Mouse (Mus musculus): Measurements from ENCODE around the gene Trim67. TPM values are rescaled to one million over a fixed set of nuclear protein-coding genes. Genes with fewer than 3 reads are reported as not detected.
"Not testable (repeated sequence)": the region's sequence is repeated elsewhere in the genome, so short reads cannot be mapped to it uniquely, and the experiment has no call there.

Trim67 gene
- polyA plus RNA-seq, 1 experiment from 2014 or later = 21.1 TPM

DNA sequence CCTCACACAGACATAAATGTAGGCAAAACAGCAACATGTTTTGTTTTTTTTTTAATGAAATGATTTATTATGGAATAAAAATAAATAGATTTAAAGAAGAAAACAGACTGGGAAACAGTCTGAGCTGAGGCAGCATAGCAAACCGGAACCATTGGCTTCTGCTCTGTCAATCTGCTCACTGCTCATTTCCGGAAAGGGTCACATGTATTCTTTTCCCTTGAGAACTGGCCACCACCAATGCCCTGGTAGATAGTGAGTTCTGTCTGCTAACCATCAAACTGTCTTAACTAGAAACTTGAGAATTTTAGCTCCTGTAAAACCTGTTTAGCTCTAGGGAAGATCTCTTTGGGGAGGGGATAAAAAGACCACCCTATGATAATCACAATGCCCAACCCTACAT is 44.0 kb downstream of the Trim67 start:
- H3K4me1 ChIP-seq (replicated peaks) = peaks cover 4% of the 10 kb centered on the region; the same call in 1 of the 2 replicates
- no peaks in the 10 kb centered on the region for H3K9me3 ChIP-seq
- no peak overlapping the region for H3K4me3 ChIP-seq
- no peaks in the 10 kb centered on the region for H3K27me3 ChIP-seq
- no peak overlapping the region for H3K4me2 ChIP-seq
- 92% methylated on average over 2 of the region's 2 CpGs for WGBS
- no peak overlapping the region for H3K9ac ChIP-seq
- no peak overlapping the region for H3K27ac ChIP-seq (replicated peaks)
- ATAC-seq (ENCODE audit: low read depth) = no peak
- H3K36me3 ChIP-seq = peaks cover 46% of the 10 kb centered on the region

DNA sequence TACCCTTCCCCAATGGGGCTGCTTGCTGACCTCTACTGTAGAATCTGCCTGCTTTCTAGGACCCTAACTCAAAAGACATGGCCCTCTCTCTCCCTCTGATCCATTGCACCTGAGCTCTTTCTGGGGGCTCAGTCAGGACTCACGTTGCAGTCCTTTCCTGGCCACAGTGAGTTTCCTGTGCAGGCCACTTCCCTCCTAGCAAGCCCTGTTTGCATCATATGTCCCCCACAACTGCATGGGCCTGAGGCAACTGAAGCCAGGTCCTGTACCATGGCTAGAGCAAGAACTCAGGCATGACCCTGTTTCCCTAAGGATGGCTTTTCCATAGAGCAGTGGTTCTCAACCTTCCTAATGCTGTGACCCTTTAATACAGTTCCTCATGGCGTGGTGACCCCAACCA is 45.1 kb downstream of the Trim67 start:
- Histone ChIP-seq H3K4me1 (replicated peaks) (peaks cover 4% of the 10 kb centered on the region; the same call in 1 of the 2 replicates), H3K27ac (replicated peaks) (no peak overlapping the region)
- no peak for ATAC-seq (ENCODE audit: low read depth)

DNA sequence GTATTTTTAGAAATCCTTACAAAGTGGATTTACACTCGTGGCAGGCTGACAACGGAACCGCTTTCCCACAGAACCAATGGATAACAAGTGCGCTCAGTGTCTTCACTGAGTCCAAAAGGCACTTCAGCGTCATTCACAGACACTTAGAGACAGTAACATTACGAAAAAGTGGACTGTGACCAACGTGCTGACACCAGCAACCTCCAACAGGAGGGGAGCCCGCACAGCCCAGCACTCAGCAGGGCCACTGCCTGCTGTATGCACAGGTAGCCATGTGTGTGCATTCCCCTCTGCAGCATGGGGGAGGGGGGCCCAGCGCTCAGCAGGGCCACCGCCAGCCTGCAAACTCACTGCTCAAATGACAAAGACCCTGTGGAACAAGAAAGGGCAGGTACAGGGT is 46.5 kb downstream of the Trim67 start:
- Histone ChIP-seq H3K4me1 (replicated peaks) (no peaks in the 10 kb centered on the region), H3K9ac (no peak overlapping the region), H3K4me3 (no peak overlapping the region), H3K27ac (replicated peaks) (no peak overlapping the region), H3K36me3 (peaks cover 46% of the 10 kb centered on the region), H3K27me3 (no peaks in the 10 kb centered on the region), H3K9me3 (no peaks in the 10 kb centered on the region), H3K4me2 (no peak overlapping the region)
- 97% methylated on average over 10 of the region's 10 CpGs for WGBS
- no peak for ATAC-seq (ENCODE audit: low read depth)

More for the DNA sequence above, 45.1 kb downstream of the Trim67 start:
- 89% methylated on average over 2 of the region's 2 CpGs for WGBS
- H3K27me3 ChIP-seq = no peaks in the 10 kb centered on the region
- peaks cover 46% of the 10 kb centered on the region for H3K36me3 ChIP-seq
- no peaks in the 10 kb centered on the region for H3K9me3 ChIP-seq
- H3K4me3 ChIP-seq = no peak overlapping the region
- H3K9ac ChIP-seq = no peak overlapping the region
- H3K4me2 ChIP-seq = no peak overlapping the region

DNA sequence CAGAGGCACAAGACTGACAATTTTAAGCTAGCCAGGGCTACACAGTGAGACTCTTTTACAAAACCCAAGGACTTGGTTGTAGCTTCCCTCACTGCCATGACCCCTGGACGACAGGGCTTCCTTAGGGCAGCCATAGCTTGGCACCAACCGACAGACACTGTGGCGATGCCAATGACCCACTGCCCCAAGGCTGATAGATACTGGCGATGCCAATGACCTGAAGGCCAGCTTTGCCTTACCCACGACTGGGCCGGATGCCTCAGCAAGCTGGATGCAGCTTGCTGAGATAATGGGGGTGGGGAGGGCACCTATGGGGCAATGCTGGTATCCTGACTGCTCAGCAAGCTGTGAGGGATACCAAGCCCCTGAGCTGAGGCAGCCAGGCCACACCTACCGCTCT is 48.0 kb downstream of the Trim67 start:
- 95% methylated on average over 7 of the region's 7 CpGs for WGBS
- Histone ChIP-seq H3K27ac (replicated peaks) (no peak overlapping the region), H3K9me3 (no peaks in the 10 kb centered on the region), H3K9ac (no peak overlapping the region), H3K4me3 (no peak overlapping the region), H3K4me1 (replicated peaks) (no peaks in the 10 kb centered on the region), H3K27me3 (no peaks in the 10 kb centered on the region), H3K4me2 (no peak overlapping the region), H3K36me3 (peaks cover 48% of the 10 kb centered on the region)
- no peak for ATAC-seq (ENCODE audit: low read depth)

DNA sequence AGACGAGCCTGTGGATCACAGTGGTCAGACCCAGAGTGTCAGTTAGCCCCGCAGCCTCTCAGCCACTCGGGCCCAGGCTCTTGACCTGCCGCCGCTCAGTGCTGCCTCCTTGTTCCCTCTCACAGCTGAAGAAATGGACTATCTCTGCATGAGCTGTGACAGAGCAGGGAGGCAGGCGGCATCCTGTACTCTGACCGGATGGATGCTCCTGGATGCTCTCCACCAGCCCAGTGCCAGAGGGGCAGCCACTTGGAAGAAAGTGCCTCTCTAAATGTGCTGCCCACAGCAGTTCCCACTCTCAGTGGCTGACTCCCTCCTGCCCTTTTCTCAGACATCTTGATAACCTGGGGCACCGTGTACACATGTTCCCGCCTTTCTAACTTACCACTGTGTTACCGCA is 48.9 kb downstream of the Trim67 start:
- Histone ChIP-seq H3K4me1 (replicated peaks) (no peaks in the 10 kb centered on the region), H3K4me2 (no peak overlapping the region), H3K27ac (replicated peaks) (no peak overlapping the region), H3K4me3 (no peak overlapping the region), H3K36me3 (peaks cover 48% of the 10 kb centered on the region), H3K9me3 (no peaks in the 10 kb centered on the region), H3K27me3 (no peaks in the 10 kb centered on the region), H3K9ac (no peak overlapping the region)
- no peak for ATAC-seq (ENCODE audit: low read depth)
- 91% methylated on average over 10 of the region's 10 CpGs for WGBS

DNA sequence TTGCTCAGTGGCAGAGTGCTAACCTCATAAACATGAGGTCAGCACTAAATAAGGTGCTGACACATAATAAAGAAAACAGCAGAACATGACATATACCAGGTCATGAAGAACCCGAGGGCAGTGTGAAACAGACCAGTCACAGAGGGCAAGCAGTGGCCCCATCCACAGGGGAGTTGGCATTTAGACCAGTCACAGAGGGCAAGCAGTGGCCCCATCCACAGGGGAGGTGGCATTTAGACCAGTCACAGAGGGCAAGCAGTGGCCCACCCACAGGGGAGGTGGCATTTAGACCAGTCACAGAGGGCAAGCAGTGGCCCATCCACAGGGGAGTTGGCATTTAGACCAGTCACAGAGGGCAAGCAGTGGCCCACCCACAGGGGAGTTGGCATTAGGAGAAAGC is 50.0 kb downstream of the Trim67 start:
- H3K4me1 ChIP-seq (replicated peaks); H3K4me2 ChIP-seq; H3K9me3 ChIP-seq; H3K4me3 ChIP-seq; H3K9ac ChIP-seq; H3K27me3 ChIP-seq; H3K27ac ChIP-seq (replicated peaks); ATAC-seq (ENCODE audit: low read depth): not testable (repeated sequence)
- WGBS = 80% methylated on average over 1 of the region's 1 CpGs
- peaks cover 41% of the 10 kb centered on the region for H3K36me3 ChIP-seq

DNA sequence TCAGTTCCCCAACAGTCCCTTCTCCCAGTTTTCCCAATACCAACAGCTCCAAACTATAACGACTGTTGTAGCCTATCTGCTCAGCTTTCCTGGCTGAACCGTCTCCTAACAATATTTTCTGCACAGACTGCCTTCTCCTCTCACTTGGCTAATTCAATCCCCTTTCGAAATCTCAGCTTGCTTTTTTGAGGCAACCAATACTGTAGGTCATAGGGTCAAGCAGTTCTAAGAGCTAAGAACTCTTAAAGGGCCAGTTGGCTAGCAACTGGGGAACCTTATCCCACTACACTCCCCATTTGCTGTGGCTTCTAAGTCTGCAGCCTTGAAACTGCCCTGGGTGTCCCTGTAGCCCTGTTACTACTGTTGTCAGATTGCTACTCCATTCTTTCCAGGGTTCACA is 52.2 kb downstream of the Trim67 start:
- no peaks in the 10 kb centered on the region for H3K9me3 ChIP-seq
- no peak overlapping the region for H3K27ac ChIP-seq (replicated peaks)
- H3K36me3 ChIP-seq = peaks cover 20% of the 10 kb centered on the region
- H3K4me3 ChIP-seq = no peak overlapping the region
- H3K4me1 ChIP-seq (replicated peaks) = no peaks in the 10 kb centered on the region
- no peak overlapping the region for H3K4me2 ChIP-seq
- no peak overlapping the region for H3K9ac ChIP-seq
- WGBS = 77% methylated on average over 3 of the region's 3 CpGs
- H3K27me3 ChIP-seq = no peaks in the 10 kb centered on the region
- ATAC-seq (ENCODE audit: low read depth) = no peak

DNA sequence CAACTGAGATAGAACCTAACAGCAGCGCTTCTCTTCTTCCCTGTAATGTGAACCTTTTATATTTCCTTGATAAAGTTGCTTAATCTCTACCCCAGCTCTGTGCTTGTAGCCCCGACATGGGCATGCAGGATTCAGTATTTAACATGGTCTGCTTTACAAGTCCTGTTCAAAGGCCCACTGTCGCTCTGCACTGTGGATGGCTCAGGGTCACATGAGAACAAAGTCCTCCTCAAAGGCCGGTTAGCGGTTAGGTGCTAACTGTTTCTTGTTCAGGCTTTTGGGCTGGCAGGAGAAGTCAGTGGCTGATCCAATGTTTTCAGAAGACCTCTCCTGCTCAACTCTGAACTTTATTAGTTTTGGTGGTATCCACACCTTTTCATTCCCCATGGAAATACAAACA is 52.7 kb downstream of the Trim67 start:
- ATAC-seq (ENCODE audit: low read depth) = no peak
- 85% methylated on average over 5 of the region's 5 CpGs for WGBS

DNA sequence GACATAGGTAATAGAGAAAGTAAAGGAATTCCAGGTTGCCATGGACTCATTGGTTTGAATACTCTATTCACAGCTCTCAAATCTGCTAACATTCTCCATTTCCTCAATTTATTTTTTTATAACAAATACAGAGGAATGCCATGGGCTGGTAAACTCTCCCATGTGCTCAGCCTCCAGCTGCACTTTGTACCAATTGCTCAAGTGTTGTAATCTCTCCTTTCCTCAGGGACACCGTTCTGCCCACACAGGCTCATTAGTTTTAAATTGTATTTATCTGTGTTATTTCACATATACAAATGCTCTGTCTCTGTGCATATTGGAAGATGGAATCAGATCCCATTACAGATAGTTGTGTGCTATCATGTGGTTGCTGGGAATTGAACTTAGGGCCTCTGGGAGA is 60.6 kb downstream of the Trim67 start:
- no peak overlapping the region for H3K9ac ChIP-seq
- H3K4me3 ChIP-seq = no peak overlapping the region
- peaks cover 20% of the 10 kb centered on the region for H3K9me3 ChIP-seq
- H3K36me3 ChIP-seq = peaks cover 61% of the 10 kb centered on the region
- ATAC-seq (ENCODE audit: low read depth) = no peak
- no peaks in the 10 kb centered on the region for H3K27me3 ChIP-seq
- H3K4me2 ChIP-seq = no peak overlapping the region
- no peaks in the 10 kb centered on the region for H3K4me1 ChIP-seq (replicated peaks)
- 91% methylated on average over 1 of the region's 1 CpGs for WGBS
- no peak overlapping the region for H3K27ac ChIP-seq (replicated peaks)

More for the DNA sequence above, 52.7 kb downstream of the Trim67 start:
- Histone ChIP-seq H3K9ac (no peak overlapping the region), H3K9me3 (no peaks in the 10 kb centered on the region), H3K4me2 (no peak overlapping the region), H3K4me3 (no peak overlapping the region), H3K36me3 (peaks cover 16% of the 10 kb centered on the region), H3K27ac (replicated peaks) (no peak overlapping the region), H3K27me3 (no peaks in the 10 kb centered on the region), H3K4me1 (replicated peaks) (no peaks in the 10 kb centered on the region)

DNA sequence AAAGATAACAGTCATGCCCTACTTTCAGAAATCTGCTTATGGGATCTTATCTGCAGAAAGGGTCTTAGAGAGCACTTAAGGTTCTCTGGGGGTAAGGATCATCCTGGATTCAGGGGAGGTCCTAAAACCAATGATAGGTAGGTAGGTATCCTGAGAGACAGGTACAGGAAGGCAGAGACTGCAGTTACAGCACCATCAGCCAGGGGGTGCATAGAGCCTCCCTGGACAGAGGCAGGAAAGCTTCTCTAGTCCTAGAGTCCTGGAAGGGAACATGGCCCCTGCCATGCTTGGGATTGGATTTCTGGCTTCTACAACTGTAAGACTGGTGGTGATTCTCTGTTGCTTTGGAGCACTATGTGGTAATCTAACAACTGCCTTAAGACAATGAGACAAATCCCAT is 66.6 kb downstream of the Trim67 start:
- peaks cover 20% of the 10 kb centered on the region for H3K4me1 ChIP-seq (replicated peaks)
- no peak overlapping the region for H3K4me2 ChIP-seq
- H3K9ac ChIP-seq = no peak overlapping the region
- H3K36me3 ChIP-seq = peaks cover 63% of the 10 kb centered on the region
- H3K27me3 ChIP-seq = no peaks in the 10 kb centered on the region
- no peak overlapping the region for H3K27ac ChIP-seq (replicated peaks)
- no peak overlapping the region for H3K4me3 ChIP-seq
- ATAC-seq (ENCODE audit: low read depth) = no peak
- H3K9me3 ChIP-seq = peaks cover 5% of the 10 kb centered on the region

DNA sequence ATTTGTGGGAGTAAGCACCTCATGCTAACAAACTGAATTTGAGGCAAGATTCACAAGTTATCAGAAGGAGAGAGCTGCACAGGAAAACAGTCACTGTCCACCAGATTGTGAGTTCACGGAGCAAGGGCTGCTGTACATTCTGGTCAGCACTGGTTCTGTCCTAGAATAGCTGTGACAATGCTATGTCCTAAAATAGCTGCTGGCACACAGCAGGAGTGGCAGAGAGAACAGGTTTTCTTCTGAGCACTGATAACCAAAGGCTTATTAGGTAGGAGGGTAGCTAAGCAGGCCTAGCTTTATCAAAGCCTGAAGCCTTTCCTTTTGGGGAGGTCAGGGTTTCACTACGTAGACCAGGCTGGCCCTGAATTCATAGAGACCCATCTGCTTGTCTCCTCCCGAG is 67.3 kb downstream of the Trim67 start:
- Histone ChIP-seq H3K36me3 (peaks cover 56% of the 10 kb centered on the region), H3K9me3 (peaks cover 5% of the 10 kb centered on the region; the same call in 1 of the 2 replicates)
- 95% methylated on average over 3 of the region's 3 CpGs for WGBS

DNA sequence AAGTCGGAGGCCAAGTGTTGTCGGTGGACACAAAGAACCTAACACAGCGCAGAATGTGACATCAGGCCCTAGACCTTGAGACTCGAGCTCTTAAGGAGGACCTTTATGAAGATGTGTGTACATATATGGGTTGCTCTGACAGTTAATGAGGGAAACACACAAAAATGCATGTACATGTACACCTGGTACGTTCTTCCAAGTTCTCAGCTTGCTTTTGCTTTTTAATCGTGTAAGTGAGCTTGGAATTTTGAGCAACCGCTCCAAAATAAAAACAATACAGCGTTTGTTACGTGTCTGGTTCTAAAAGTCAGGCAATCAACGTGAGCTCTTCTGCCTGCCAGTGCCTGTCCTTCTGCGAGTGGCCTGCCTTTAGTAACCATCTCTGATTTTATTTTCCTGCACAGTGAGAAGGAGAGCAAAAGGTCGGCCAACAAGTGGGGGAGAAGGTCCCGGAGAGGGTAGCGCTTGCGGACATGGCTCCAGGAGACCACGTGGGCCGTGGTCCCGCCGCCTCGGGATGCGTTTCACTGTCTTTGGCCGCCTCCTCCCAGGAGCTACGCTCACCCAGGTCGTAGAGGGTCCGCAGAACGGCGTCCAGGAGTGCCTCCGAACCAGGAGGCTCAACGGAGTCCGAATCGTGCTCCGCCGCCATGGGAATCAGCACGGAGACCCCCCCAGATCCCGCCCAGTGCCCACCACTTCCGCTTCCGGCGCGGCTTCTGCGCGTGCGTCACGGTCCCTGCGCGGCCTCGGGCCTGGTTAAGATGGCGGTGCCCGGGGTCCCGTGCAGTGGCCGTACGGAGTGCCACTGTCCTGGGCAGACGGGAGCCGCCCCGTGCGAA is 69.7 kb downstream of the Trim67 start, which contains the start of the genes Gnpat and 2810004N23Rik:
Gene Gnpat, plus strand, starts transcription at position 713 of the 842 bp plus-strand sequence.
Gene 2810004N23Rik, minus strand, starts transcription at position 800 of the 842 bp plus-strand sequence.
- peak within 1 kb of the TSS; percentile 75 for H3K4me3 ChIP-seq
- peak; percentile 98 for ATAC-seq (ENCODE audit: low read depth)
- H3K9me3 ChIP-seq = no peaks in the 10 kb centered on the region
- no peaks in the 10 kb centered on the region for H3K27me3 ChIP-seq
- peaks cover 33% of the 10 kb centered on the region for H3K36me3 ChIP-seq
- peaks cover 30% of the 10 kb centered on the region for H3K4me1 ChIP-seq (replicated peaks)
- peak within 1 kb of the TSS; percentile 93 for H3K9ac ChIP-seq
- peak within 1 kb of the TSS; percentile 92 for H3K27ac ChIP-seq (replicated peaks)
- peak within 1 kb of the TSS; percentile 86 for H3K4me2 ChIP-seq
- WGBS = 2% methylated on average over 55 of the region's 55 CpGs

More for the DNA sequence above, 67.3 kb downstream of the Trim67 start:
- no peak overlapping the region for H3K4me3 ChIP-seq
- no peak for ATAC-seq (ENCODE audit: low read depth)
- no peaks in the 10 kb centered on the region for H3K27me3 ChIP-seq
- peaks cover 27% of the 10 kb centered on the region for H3K4me1 ChIP-seq (replicated peaks)
- no peak overlapping the region for H3K27ac ChIP-seq (replicated peaks)
- H3K9ac ChIP-seq = no peak overlapping the region
- H3K4me2 ChIP-seq = no peak overlapping the region

All from neural tube, embryonic 13.5 days (tissue).